Mouse (Mus musculus): ENCODE results near the gene Sox8. TPM values are rescaled to one million over a fixed set of nuclear protein-coding genes. Genes with fewer than 3 reads are reported as not detected.

The Sox8 gene
- total and polyA plus RNA-seq, 2 experiments from 2014 or later: 22.6 to 26.6 TPM

GRCm38 (mm10) chr17:25593411-25594261 is 23.1 kb upstream of the Sox8 start:
- H3K27me3 ChIP-seq (ENCODE audit: insufficient read depth, low read length): no peaks in the 10 kb centered on the region
- no peak overlapping the region for H3K4me2 ChIP-seq (ENCODE audit: low read depth)
- H3K36me3 ChIP-seq (ENCODE audit: insufficient read depth): no peaks in the 10 kb centered on the region
- DNase-seq (no peak), ATAC-seq (no peak)
- H3K9me3 ChIP-seq (ENCODE audit: low read length): no peaks in the 10 kb centered on the region
- no peak for TF ChIP-seq CTCF (IDR thresholded peaks at IDR 0.05; ENCODE audit: low read depth)
- 57% methylated on average over 22 of the region's 22 CpGs for WGBS
- no peaks in the 10 kb centered on the region for H3K4me1 ChIP-seq (ENCODE audit: insufficient read depth)
- no peak overlapping the region for H3K4me3 ChIP-seq (ENCODE audit: low read depth, low read length)
- H3K27ac ChIP-seq (ENCODE audit: low read depth, low read length): no peak overlapping the region
- no peak overlapping the region for H3K9ac ChIP-seq

GRCm38 (mm10) chr17:25592336-25592735 is 21.9 kb upstream of the Sox8 start:
- no peaks in the 10 kb centered on the region for H3K4me1 ChIP-seq (ENCODE audit: insufficient read depth)
- H3K9ac ChIP-seq: no peak overlapping the region
- no peak for TF ChIP-seq CTCF (IDR thresholded peaks at IDR 0.05; ENCODE audit: low read depth)
- H3K36me3 ChIP-seq (ENCODE audit: insufficient read depth): 0 out of 2 replicates have a peak, but pooled peaks cover 3% of the 10 kb centered on the region
- H3K9me3 ChIP-seq (ENCODE audit: low read length): no peaks in the 10 kb centered on the region
- no peak overlapping the region for H3K4me2 ChIP-seq (ENCODE audit: low read depth)
- DNase-seq (no peak), ATAC-seq (no peak)
- no peak overlapping the region for H3K27ac ChIP-seq (ENCODE audit: low read depth, low read length)
- no peak overlapping the region for H3K4me3 ChIP-seq (ENCODE audit: low read depth, low read length)
- no peaks in the 10 kb centered on the region for H3K27me3 ChIP-seq (ENCODE audit: insufficient read depth, low read length)
- WGBS: 91% methylated on average over 6 of the region's 6 CpGs

GRCm38 (mm10) chr17:25590985-25591384 is 20.5 kb upstream of the Sox8 start:
- Histone ChIP-seq H3K4me1 (ENCODE audit: insufficient read depth) (no peaks in the 10 kb centered on the region), H3K27me3 (ENCODE audit: insufficient read depth, low read length) (no peaks in the 10 kb centered on the region), H3K36me3 (ENCODE audit: insufficient read depth) (0 out of 2 replicates have a peak, but pooled peaks cover 4% of the 10 kb centered on the region), H3K4me2 (ENCODE audit: low read depth) (no peak overlapping the region), H3K4me3 (ENCODE audit: low read depth, low read length) (no peak overlapping the region), H3K9me3 (ENCODE audit: low read length) (no peaks in the 10 kb centered on the region), H3K9ac (no peak overlapping the region), H3K27ac (ENCODE audit: low read depth, low read length) (no peak overlapping the region)
- DNase-seq: no peak
- TF ChIP-seq CTCF (IDR thresholded peaks at IDR 0.05; ENCODE audit: low read depth): peak; percentile 27; the same call in 1 of the 2 replicates
- WGBS: 90% methylated on average over 4 of the region's 4 CpGs
- ATAC-seq: no peak

- Histone ChIP-seq H3K4me3 (ENCODE audit: low read depth, low read length) (no peak overlapping the region), H3K27ac (ENCODE audit: low read depth, low read length) (no peak overlapping the region), H3K4me1 (ENCODE audit: insufficient read depth) (no peaks in the 10 kb centered on the region), H3K36me3 (ENCODE audit: insufficient read depth) (peaks cover 9% of the 10 kb centered on the region), H3K9ac (no peak overlapping the region), H3K27me3 (ENCODE audit: insufficient read depth, low read length) (no peaks in the 10 kb centered on the region), H3K9me3 (ENCODE audit: low read length) (no peaks in the 10 kb centered on the region), H3K4me2 (ENCODE audit: low read depth) (no peak overlapping the region)
- ATAC-seq: no peak
- TF ChIP-seq CTCF (IDR thresholded peaks at IDR 0.05; ENCODE audit: low read depth): no peak
- 95% methylated on average over 6 of the region's 6 CpGs for WGBS
- DNase-seq: no peak
These were observed 19.6 kb upstream of the Sox8 start for GRCm38 (mm10) chr17:25590068-25590467.

- H3K4me3 ChIP-seq (ENCODE audit: low read depth, low read length): no peak overlapping the region
- H3K9ac ChIP-seq: no peak overlapping the region
- H3K27me3 ChIP-seq (ENCODE audit: insufficient read depth, low read length): no peaks in the 10 kb centered on the region
- H3K4me1 ChIP-seq (ENCODE audit: insufficient read depth): 0 out of 2 replicates have a peak, but pooled peaks cover 5% of the 10 kb centered on the region
- ATAC-seq (no peak), DNase-seq (no peak)
- no peak overlapping the region for H3K4me2 ChIP-seq (ENCODE audit: low read depth)
- peaks cover 9% of the 10 kb centered on the region for H3K36me3 ChIP-seq (ENCODE audit: insufficient read depth)
- WGBS: 96% methylated on average over 9 of the region's 9 CpGs
- TF ChIP-seq CTCF (IDR thresholded peaks at IDR 0.05; ENCODE audit: low read depth): no peak
- H3K27ac ChIP-seq (ENCODE audit: low read depth, low read length): no peak overlapping the region
- no peaks in the 10 kb centered on the region for H3K9me3 ChIP-seq (ENCODE audit: low read length)
These were observed 14.2 kb upstream of the Sox8 start for GRCm38 (mm10) chr17:25584646-25585045.

GRCm38 (mm10) chr17:25583858-25584257 is 13.4 kb upstream of the Sox8 start:
- Histone ChIP-seq H3K4me3 (ENCODE audit: low read depth, low read length) (no peak overlapping the region), H3K4me2 (ENCODE audit: low read depth) (no peak overlapping the region), H3K4me1 (ENCODE audit: insufficient read depth) (0 out of 2 replicates have a peak, but pooled peaks cover 6% of the 10 kb centered on the region), H3K27ac (ENCODE audit: low read depth, low read length) (no peak overlapping the region), H3K9me3 (ENCODE audit: low read length) (no peaks in the 10 kb centered on the region), H3K36me3 (ENCODE audit: insufficient read depth) (peaks cover 9% of the 10 kb centered on the region), H3K9ac (no peak overlapping the region), H3K27me3 (ENCODE audit: insufficient read depth, low read length) (no peaks in the 10 kb centered on the region)
- no peak for DNase-seq
- no peak for TF ChIP-seq CTCF (IDR thresholded peaks at IDR 0.05; ENCODE audit: low read depth)
- ATAC-seq: no peak
- WGBS: 84% methylated on average over 8 of the region's 8 CpGs

- DNase-seq (no peak), ATAC-seq (no peak)
- Histone ChIP-seq H3K27me3 (ENCODE audit: insufficient read depth, low read length) (no peaks in the 10 kb centered on the region), H3K9ac (no peak overlapping the region), H3K27ac (ENCODE audit: low read depth, low read length) (no peak overlapping the region), H3K9me3 (ENCODE audit: low read length) (no peaks in the 10 kb centered on the region), H3K4me1 (ENCODE audit: insufficient read depth) (0 out of 2 replicates have a peak, but pooled peaks cover 6% of the 10 kb centered on the region), H3K4me3 (ENCODE audit: low read depth, low read length) (no peak overlapping the region), H3K36me3 (ENCODE audit: insufficient read depth) (peaks cover 6% of the 10 kb centered on the region), H3K4me2 (ENCODE audit: low read depth) (no peak overlapping the region)
- no peak for TF ChIP-seq CTCF (IDR thresholded peaks at IDR 0.05; ENCODE audit: low read depth)
- 84% methylated on average over 4 of the region's 4 CpGs for WGBS
These were observed 12.6 kb upstream of the Sox8 start for GRCm38 (mm10) chr17:25583099-25583498.
